Comparison of ENCODE assay signal across 11 mouse cellular contexts in genomic region chrX:130187891-130188290, GRCm38 (mm10).
"Had no signal": no experiment of that assay in that cellular context is flagged by ENCODE, and none has a peak within 500 bp of the region (broad histone marks: within the 10 kb centered on the region; RNA-seq: fewer than 3 reads in every experiment).

No protein-coding gene starts in this region.

- ATAC-seq: midbrain, embryonic 13.5 days had no signal

- DNase-seq: kidney, postnatal 25 days; layer of hippocampus, adult 9-11 months; liver, embryonic 13.5 days; lung, adult 2 months; right cerebral cortex, adult 18-20 months; right cerebral cortex, postnatal 14 days; right cerebral cortex, postnatal 4 days; thymus, adult 2 months; thymus, postnatal 14 days; thymus, postnatal 4 days had no signal
